Mouse (Mus musculus): Measurements from ENCODE around the gene Nsun4. TPM values are rescaled to one million over a fixed set of nuclear protein-coding genes. Genes with fewer than 3 reads are reported as not detected.

Gene Nsun4
- total and polyA plus RNA-seq, 3 experiments, result 11.8 to 14.9 TPM; not detected in 1

GRCm38 (mm10) chr4:115996729-115997128, 56.9 kb downstream of the Nsun4 start:
- DNase-seq (ENCODE audit: low read depth, low spot score), result no peak
- Histone ChIP-seq H3K9me3 (replicated peaks; ENCODE audit: insufficient read depth, low read length) (no peaks in the 10 kb centered on the region), H3K36me3 (ENCODE audit: control insufficient read depth in 1 of 2, insufficient read depth in 2 of 2, low read length in 2 of 2) (peaks cover 0 to 7% of the 10 kb centered on the region in 2 experiments; a peak in 2 of 4 replicates), H3K4me3 (ENCODE audit: control insufficient read depth in 1 of 2, insufficient read depth in 1 of 2, low read depth in 2 of 2, low read length in 2 of 2) (no peak overlapping the region), H3K27me3 (ENCODE audit: control insufficient read depth in 1 of 2, insufficient read depth in 2 of 2, low read length in 2 of 2) (no peaks in the 10 kb centered on the region), H3K79me2 (ENCODE audit: control insufficient read depth, insufficient read depth, low read length, poor library complexity) (no peaks in the 10 kb centered on the region), H3K4me1 (ENCODE audit: control insufficient read depth in 1 of 2, insufficient read depth in 2 of 2, low read length in 2 of 2) (peaks cover 0 to 7% of the 10 kb centered on the region in 2 experiments; a peak in 3 of 4 replicates), H3K9ac (ENCODE audit: control insufficient read depth, low read depth, low read length, poor library complexity, severe bottlenecking) (no peak overlapping the region), H3K27ac (ENCODE audit: control insufficient read depth, low read depth, low read length) (no peak overlapping the region)
- TF ChIP-seq ZMIZ1 (IDR thresholded peaks at IDR 0.05; ENCODE audit: low read depth, low read length) (no peak), GATA1 (IDR thresholded peaks at IDR 0.05; ENCODE audit: low read depth, low read length) (no peak)

- H3K4me3 ChIP-seq (ENCODE audit: control insufficient read depth in 1 of 2, insufficient read depth in 1 of 2, low read depth in 2 of 2, low read length in 2 of 2), result no peak overlapping the region
- TF ChIP-seq RCOR1 (IDR thresholded peaks at IDR 0.05; ENCODE audit: low read depth, low read length) (no peak), NRF1 (IDR thresholded peaks at IDR 0.05; ENCODE audit: insufficient read depth, low read depth, low read length, poor library complexity, severe bottlenecking) (no peak), MAZ (IDR thresholded peaks at IDR 0.05; ENCODE audit: low read depth, low read length) (no peak)
- H3K79me2 ChIP-seq (ENCODE audit: control insufficient read depth, insufficient read depth, low read length, poor library complexity), result no peaks in the 10 kb centered on the region
- no peak for DNase-seq (ENCODE audit: low read depth, low spot score)
- H3K36me3 ChIP-seq (ENCODE audit: control insufficient read depth in 1 of 2, insufficient read depth in 2 of 2, low read length in 2 of 2), result no peaks in the 10 kb centered on the region
- no peaks in the 10 kb centered on the region for H3K4me1 ChIP-seq (ENCODE audit: control insufficient read depth in 1 of 2, insufficient read depth in 2 of 2, low read length in 2 of 2)
- no peaks in the 10 kb centered on the region for H3K9me3 ChIP-seq (replicated peaks; ENCODE audit: insufficient read depth, low read length)
- H3K27me3 ChIP-seq (ENCODE audit: control insufficient read depth in 1 of 2, insufficient read depth in 2 of 2, low read length in 2 of 2), result no peaks in the 10 kb centered on the region
- H3K27ac ChIP-seq (ENCODE audit: control insufficient read depth, low read depth, low read length), result no peak overlapping the region
- no peak overlapping the region for H3K9ac ChIP-seq (ENCODE audit: control insufficient read depth, low read depth, low read length, poor library complexity, severe bottlenecking)
These were observed 58.3 kb downstream of the Nsun4 start for GRCm38 (mm10) chr4:115995376-115995730.

- no peaks in the 10 kb centered on the region for H3K79me2 ChIP-seq (ENCODE audit: control insufficient read depth, insufficient read depth, low read length, poor library complexity)
- no peaks in the 10 kb centered on the region for H3K4me1 ChIP-seq (ENCODE audit: control insufficient read depth in 1 of 2, insufficient read depth in 2 of 2, low read length in 2 of 2)
- H3K27me3 ChIP-seq (ENCODE audit: control insufficient read depth in 1 of 2, insufficient read depth in 2 of 2, low read length in 2 of 2), result no peaks in the 10 kb centered on the region
- H3K27ac ChIP-seq (ENCODE audit: control insufficient read depth, low read depth, low read length), result no peak overlapping the region
- H3K4me3 ChIP-seq (ENCODE audit: control insufficient read depth in 1 of 2, insufficient read depth in 1 of 2, low read depth in 2 of 2, low read length in 2 of 2), result no peak overlapping the region
- H3K9me3 ChIP-seq (replicated peaks; ENCODE audit: insufficient read depth, low read length), result no peaks in the 10 kb centered on the region
- no peak for DNase-seq (ENCODE audit: low read depth, low spot score)
- TF ChIP-seq RCOR1 (IDR thresholded peaks at IDR 0.05; ENCODE audit: low read depth, low read length) (no peak), TCF12 (IDR thresholded peaks at IDR 0.05; ENCODE audit: low read depth, low read length) (no peak), MYB (IDR thresholded peaks at IDR 0.05; ENCODE audit: low read depth, low read length) (no peak), MAX (IDR thresholded peaks at IDR 0.05; ENCODE audit: low read length) (no peak), MAZ (IDR thresholded peaks at IDR 0.05; ENCODE audit: low read depth, low read length) (no peak), POLR2AphosphoS5 (IDR thresholded peaks at IDR 0.05; ENCODE audit: borderline replicate concordance, low read depth, low read length) (no peak), MEF2A (IDR thresholded peaks at IDR 0.05; ENCODE audit: extremely low read depth, insufficient replicate concordance, low read depth, low read length, poor library complexity, severe bottlenecking) (no peak), GATA1 (IDR thresholded peaks at IDR 0.05; ENCODE audit: low read depth, low read length) (no peak), BHLHE40 (IDR thresholded peaks at IDR 0.05; ENCODE audit: borderline replicate concordance, low read depth, low read length) (no peak), ETS1 (IDR thresholded peaks at IDR 0.05; ENCODE audit: low read depth, low read length) (no peak), E2F4 (IDR thresholded peaks at IDR 0.05; ENCODE audit: borderline replicate concordance, low read depth, low read length) (no peak), NRF1 (IDR thresholded peaks at IDR 0.05; ENCODE audit: insufficient read depth, low read depth, low read length, poor library complexity, severe bottlenecking) (no peak), ZC3H11A (IDR thresholded peaks at IDR 0.05; ENCODE audit: low read depth, low read length) (no peak), SMC3 (IDR thresholded peaks at IDR 0.05; ENCODE audit: low read depth, low read length) (no peak), HCFC1 (IDR thresholded peaks at IDR 0.05; ENCODE audit: low read depth, low read length) (no peak), UBTF (IDR thresholded peaks at IDR 0.05; ENCODE audit: borderline replicate concordance, insufficient read depth, low read depth, low read length) (no peak)
- H3K9ac ChIP-seq (ENCODE audit: control insufficient read depth, low read depth, low read length, poor library complexity, severe bottlenecking), result no peak overlapping the region
- H3K36me3 ChIP-seq (ENCODE audit: control insufficient read depth in 1 of 2, insufficient read depth in 2 of 2, low read length in 2 of 2), result no peaks in the 10 kb centered on the region
These were observed 58.9 kb downstream of the Nsun4 start for GRCm38 (mm10) chr4:115994662-115995375.

Data from MEL (cell line).